Mouse (Mus musculus): ENCODE results near the gene Ric8a.

GRCm38 (mm10) chr7:140820173-140820572 lies 36.6 kb upstream of the Ric8a start:
- no peak for TF ChIP-seq EP300 (IDR thresholded peaks at IDR 0.05; ENCODE audit: insufficient read depth, low read depth, low read length)
- no peak for TF ChIP-seq CTCF (IDR thresholded peaks at IDR 0.05)
